ENCODE assay signal across 8 mouse cellular contexts in genomic region chr6:125868516-125868915, GRCm38 (mm10).
A peak's percentile ranks its signal among the peaks of the same experiment; 100 is the strongest.
DNase-seq lines count a peak whose midpoint lies in the region; ATAC-seq and TF ChIP-seq lines count a peak whose summit lies in the region.

No protein-coding gene starts in this region.

- 21% methylated on average over 2 of the region's 2 CpGs for WGBS in forebrain, embryonic 14.5 days
- 19% methylated on average over 2 of the region's 2 CpGs for WGBS in forebrain, embryonic 11.5 days
- 34% methylated on average over 2 of the region's 2 CpGs for WGBS in midbrain, postnatal 0 days
- WGBS in midbrain, embryonic 15.5 days, result 31% methylated on average over 2 of the region's 2 CpGs

- no peaks in the 10 kb centered on the region for H3K27me3 ChIP-seq in forebrain, embryonic 14.5 days (replicated peaks; ENCODE audit: control insufficient read depth, insufficient read depth, low read length)
- no peaks in the 10 kb centered on the region for H3K27me3 ChIP-seq in forebrain, embryonic 11.5 days (ENCODE audit: control insufficient read depth, insufficient read depth, low read length)
- no peaks in the 10 kb centered on the region for H3K27me3 ChIP-seq in midbrain, postnatal 0 days (ENCODE audit: insufficient read depth, low read length)
- H3K27me3 ChIP-seq in midbrain, embryonic 15.5 days (replicated peaks), result no peaks in the 10 kb centered on the region

- H3K4me2 ChIP-seq in forebrain, embryonic 14.5 days (ENCODE audit: low read length), result no peak overlapping the region
- H3K4me2 ChIP-seq in forebrain, embryonic 11.5 days (ENCODE audit: low read depth, low read length, severe bottlenecking), result no peak overlapping the region
- H3K4me2 ChIP-seq in midbrain, postnatal 0 days (ENCODE audit: low read depth, low read length, poor library complexity, severe bottlenecking), result no peak overlapping the region
- H3K4me2 ChIP-seq in midbrain, embryonic 15.5 days, result no peak overlapping the region

- H3K36me3 ChIP-seq in forebrain, embryonic 14.5 days (ENCODE audit: control insufficient read depth, insufficient read depth, low read length), result no peaks in the 10 kb centered on the region
- H3K36me3 ChIP-seq in forebrain, embryonic 11.5 days (ENCODE audit: control insufficient read depth, insufficient read depth, low read length), result no peaks in the 10 kb centered on the region
- H3K36me3 ChIP-seq in midbrain, postnatal 0 days (ENCODE audit: insufficient read depth, low read length), result no peaks in the 10 kb centered on the region
- no peaks in the 10 kb centered on the region for H3K36me3 ChIP-seq in midbrain, embryonic 15.5 days (replicated peaks)

- no peak overlapping the region for H3K27ac ChIP-seq in forebrain, embryonic 14.5 days (ENCODE audit: low read depth, low read length)
- no peak overlapping the region for H3K27ac ChIP-seq in forebrain, embryonic 11.5 days (ENCODE audit: low read depth, low read length)
- no peak overlapping the region for H3K27ac ChIP-seq in midbrain, postnatal 0 days (ENCODE audit: low read depth, low read length)
- H3K27ac ChIP-seq in midbrain, embryonic 15.5 days, result no peak overlapping the region

- H3K9me3 ChIP-seq in forebrain, embryonic 14.5 days (replicated peaks; ENCODE audit: control insufficient read depth, low read length), result no peaks in the 10 kb centered on the region
- H3K9me3 ChIP-seq in forebrain, embryonic 11.5 days (ENCODE audit: control insufficient read depth, low read length), result no peaks in the 10 kb centered on the region
- no peaks in the 10 kb centered on the region for H3K9me3 ChIP-seq in midbrain, postnatal 0 days (ENCODE audit: low read length)
- H3K9me3 ChIP-seq in midbrain, embryonic 15.5 days, result no peaks in the 10 kb centered on the region

- no peak overlapping the region for H3K9ac ChIP-seq in forebrain, embryonic 14.5 days (ENCODE audit: low read length)
- H3K9ac ChIP-seq in forebrain, embryonic 11.5 days (ENCODE audit: low read length), result no peak overlapping the region
- no peak overlapping the region for H3K9ac ChIP-seq in midbrain, postnatal 0 days (replicated peaks; ENCODE audit: low read length, poor library complexity, severe bottlenecking)
- no peak overlapping the region for H3K9ac ChIP-seq in midbrain, embryonic 15.5 days

- no peaks in the 10 kb centered on the region for H3K4me1 ChIP-seq in forebrain, embryonic 14.5 days (ENCODE audit: control insufficient read depth, insufficient read depth, low read length)
- H3K4me1 ChIP-seq in forebrain, embryonic 11.5 days (replicated peaks; ENCODE audit: control insufficient read depth, insufficient read depth, low read length), result no peaks in the 10 kb centered on the region
- H3K4me1 ChIP-seq in midbrain, postnatal 0 days (ENCODE audit: insufficient read depth, low read length), result no peaks in the 10 kb centered on the region
- no peaks in the 10 kb centered on the region for H3K4me1 ChIP-seq in midbrain, embryonic 15.5 days

- DNase-seq in forebrain, embryonic 14.5 days (ENCODE audit: low spot score), result peak; percentile 69
- DNase-seq in forebrain, embryonic 11.5 days (ENCODE audit: low spot score), result no peak
- DNase-seq in midbrain, postnatal 0 days (ENCODE audit: low spot score), result peak; percentile 42
- peak; percentile 55 to 66 for DNase-seq in cerebellum, postnatal 14 days
- peak; percentile 65 to 71 for DNase-seq in kidney, postnatal 4 days
- DNase-seq in retina, postnatal 1 day, result peak; percentile 57

- peak; percentile 57 for TF ChIP-seq CTCF in midbrain, postnatal 0 days (IDR thresholded peaks at IDR 0.05)

- no peak overlapping the region for H3K4me3 ChIP-seq in forebrain, embryonic 14.5 days (ENCODE audit: low read depth, low read length)
- H3K4me3 ChIP-seq in forebrain, embryonic 11.5 days (ENCODE audit: low read depth, low read length), result no peak overlapping the region
- no peak overlapping the region for H3K4me3 ChIP-seq in midbrain, postnatal 0 days (ENCODE audit: low read depth, low read length)
- no peak overlapping the region for H3K4me3 ChIP-seq in midbrain, embryonic 15.5 days

- no peak for ATAC-seq in forebrain, embryonic 14.5 days
- no peak for ATAC-seq in forebrain, embryonic 11.5 days (replicated peaks; ENCODE audit: low FRiP score)
- no peak for ATAC-seq in midbrain, postnatal 0 days (ENCODE audit: low FRiP score)
- no peak for ATAC-seq in midbrain, embryonic 15.5 days (replicated peaks)
- no peak for ATAC-seq in megakaryocyte-erythroid progenitor cell, adult 5-6 weeks (replicated peaks; ENCODE audit: low FRiP score, low TSS enrichment, poor library complexity, severe bottlenecking)
